Mouse (Mus musculus): ENCODE data around the gene Adamtsl3.

Adamtsl3 gene

DNA sequence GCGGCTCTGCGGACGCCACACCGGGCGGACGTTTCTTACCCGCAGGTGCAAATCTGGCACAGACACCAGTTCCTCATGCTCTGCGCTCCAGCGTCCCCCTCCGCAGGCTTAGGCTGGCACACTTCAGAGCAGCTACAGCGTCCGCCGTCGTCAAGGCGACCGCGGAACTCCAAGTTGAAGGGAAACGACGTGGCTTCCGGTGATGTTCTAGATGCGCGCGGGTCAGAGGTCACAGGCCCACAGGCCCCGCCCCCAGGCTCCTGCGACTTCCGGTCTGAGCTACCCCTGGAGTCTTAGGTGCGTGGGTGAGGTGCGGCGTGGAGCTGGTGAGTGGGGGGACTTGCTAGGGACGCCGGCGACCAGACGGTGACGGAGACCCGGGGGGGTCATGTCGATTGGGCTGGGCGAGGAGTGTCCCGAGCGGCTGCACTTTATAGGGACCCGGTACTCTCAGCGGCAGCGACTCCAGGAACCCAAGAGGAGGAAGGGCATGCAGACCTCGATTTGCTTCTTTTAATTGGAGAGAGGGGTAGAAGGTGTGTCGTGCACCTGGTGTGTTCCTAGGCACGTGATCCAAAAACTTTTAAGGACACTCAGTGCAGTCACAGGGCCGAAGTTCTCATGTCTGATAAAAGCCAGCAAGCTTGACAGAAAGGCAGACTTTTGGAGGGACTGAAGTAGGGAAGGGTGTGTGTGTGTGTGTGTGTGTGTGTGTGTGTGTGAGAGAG, 313.0 kb downstream of the Adamtsl3 start, which contains the start of the genes Saxo2 and Efl1:
Saxo2 (minus strand) TSS at position 176 of the 728 bp plus-strand sequence.
Efl1 (plus strand) TSS at position 262 of the 728 bp plus-strand sequence.
- DNase-seq (ENCODE audit: low spot score), result peak; percentile 90

DNA sequence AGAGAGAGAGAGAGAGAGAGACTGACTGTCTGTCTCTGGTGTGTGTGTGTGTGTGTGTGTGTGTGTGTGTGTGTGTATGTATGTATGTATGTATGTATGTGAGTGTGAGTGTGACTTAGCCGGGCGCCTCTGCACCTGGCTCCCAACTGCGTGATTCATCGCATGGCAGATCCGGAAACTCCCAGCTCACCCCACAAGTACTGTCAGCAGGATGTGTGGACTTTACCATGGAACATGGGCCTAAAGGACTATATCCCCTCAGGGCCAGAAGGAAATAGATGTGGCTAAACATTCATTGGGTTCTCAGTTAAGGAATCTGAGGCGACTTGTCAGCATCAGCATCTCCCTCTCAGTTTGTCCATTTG, 313.6 kb downstream of the Adamtsl3 start:
- no peak for DNase-seq (ENCODE audit: low spot score)
